Mouse (Mus musculus) embryonic facial prominence, embryonic 10.5 days (tissue): Measurements from ENCODE around the gene Pdss2. TPM values are rescaled to one million over a fixed set of nuclear protein-coding genes. Genes with fewer than 3 reads are reported as not detected.

ENCODE experiments used
- DNase-seq: peaks from one replicate; pipeline ENCODE4 v3.0.0-alpha.2; 2017; ENCODE audit warnings: low spot score
- H3K27ac ChIP-seq: fragments of 300-500 bp; sonication (generic); replicated peaks from 2 replicates; pipeline ENCODE4 v1.5.1; 2016; ENCODE audit warnings: mild to moderate bottlenecking
- H3K27me3 ChIP-seq: fragments of 300-500 bp; sonication (generic); replicated peaks from 2 replicates; pipeline ENCODE4 v1.6.1; 2016; ENCODE audit warnings: low read depth, mild to moderate bottlenecking; ENCODE audit not compliant: poor library complexity, severe bottlenecking
- H3K36me3 ChIP-seq: fragments of 300-500 bp; sonication (generic); replicated peaks from 2 replicates; pipeline ENCODE4 v1.6.1; 2016; ENCODE audit warnings: mild to moderate bottlenecking, moderate library complexity
- H3K4me1 ChIP-seq: fragments of 300-500 bp; sonication (generic); 2 replicates; pipeline ENCODE4 v1.6.1; 2016
- H3K4me3 ChIP-seq: fragments of 300-500 bp; sonication (generic); 2 replicates; pipeline ENCODE4 v1.5.1; 2016; ENCODE audit warnings: mild to moderate bottlenecking, moderate library complexity
- H3K9me3 ChIP-seq: fragments of 300-500 bp; sonication (generic); 2 replicates; pipeline ENCODE4 v1.6.1; 2016; ENCODE audit warnings: mild to moderate bottlenecking
- WGBS: fragments of 180-500 bp; shearing (Covaris S2); methylation state at CpG from one replicate; pipeline ENCODE4 v1.1.7; 2016; 5-methylcytosine and 5-hydroxymethylcytosine counted together
- polyA plus RNA-seq: library from polyadenylated mRNA; unstranded; fragments of >200 nt; fragmentation: Nextera tagmentation; extraction: Ambion mirVana; gene quantifications from 2 replicates; pipeline ENCODE4 v1.2.1, GENCODE M21; 2016

The Pdss2 gene
- polyA plus RNA-seq, 1 experiment from 2014 or later: 15.9 TPM

- no peak overlapping the region for H3K27ac ChIP-seq
- H3K36me3 ChIP-seq: no peaks in the 10 kb centered on the region
- no peak overlapping the region for H3K4me3 ChIP-seq
- no peaks in the 10 kb centered on the region for H3K9me3 ChIP-seq
- WGBS: 95% methylated on average over 6 of the region's 6 CpGs
- no peak for DNase-seq
- peaks cover 8% of the 10 kb centered on the region for H3K4me1 ChIP-seq
- no peaks in the 10 kb centered on the region for H3K27me3 ChIP-seq
Observed at GRCm38 (mm10) chr10:43468293-43468692, 247.0 kb downstream of the Pdss2 start.

- Histone ChIP-seq H3K27me3 (no peaks in the 10 kb centered on the region), H3K4me1 (peaks cover 17% of the 10 kb centered on the region), H3K9me3 (no peaks in the 10 kb centered on the region), H3K36me3 (no peaks in the 10 kb centered on the region), H3K27ac (no peak overlapping the region), H3K4me3 (no peak overlapping the region)
- DNase-seq: no peak
- 59% methylated on average over 4 of the region's 4 CpGs for WGBS
Observed at GRCm38 (mm10) chr10:43475376-43475775, 254.1 kb downstream of the Pdss2 start.

GRCm38 (mm10) chr10:43477459-43477858 lies 256.2 kb downstream of the Pdss2 start:
- H3K27me3 ChIP-seq: no peaks in the 10 kb centered on the region
- peak overlapping the region; percentile 86 for H3K4me3 ChIP-seq
- peaks cover 38% of the 10 kb centered on the region for H3K4me1 ChIP-seq
- H3K9me3 ChIP-seq: no peaks in the 10 kb centered on the region
- WGBS: 6% methylated on average over 9 of the region's 9 CpGs
- no peaks in the 10 kb centered on the region for H3K36me3 ChIP-seq
- DNase-seq: peak; percentile 22
- peak overlapping the region; percentile 100 for H3K27ac ChIP-seq

- DNase-seq: peak; percentile 85
- H3K4me1 ChIP-seq: peaks cover 44% of the 10 kb centered on the region
- H3K9me3 ChIP-seq: no peaks in the 10 kb centered on the region
- no peaks in the 10 kb centered on the region for H3K36me3 ChIP-seq
- under 1% methylated on average over 42 of the region's 42 CpGs for WGBS
- H3K27me3 ChIP-seq: no peaks in the 10 kb centered on the region
- peak overlapping the region; percentile 100 for H3K27ac ChIP-seq
- H3K4me3 ChIP-seq: peak overlapping the region; percentile 86
Observed at GRCm38 (mm10) chr10:43477865-43478681, 256.8 kb downstream of the Pdss2 start.

- H3K36me3 ChIP-seq: no peaks in the 10 kb centered on the region
- peak within 1 kb of the TSS; percentile 86 for H3K4me3 ChIP-seq
- peaks cover 51% of the 10 kb centered on the region for H3K4me1 ChIP-seq
- no peaks in the 10 kb centered on the region for H3K27me3 ChIP-seq
- peak; percentile 81 for DNase-seq
- peak within 1 kb of the TSS; percentile 100 for H3K27ac ChIP-seq
- WGBS: under 1% methylated on average over 101 of the region's 101 CpGs
- no peaks in the 10 kb centered on the region for H3K9me3 ChIP-seq
Observed at GRCm38 (mm10) chr10:43478751-43479435, 257.6 kb downstream of the Pdss2 start, which contains the start of gene Bend3. Bend3 (plus strand) TSS chr10:43478831.

- Histone ChIP-seq H3K27me3 (no peaks in the 10 kb centered on the region), H3K4me3 (peak overlapping the region; percentile 86), H3K27ac (peak overlapping the region; percentile 100), H3K9me3 (no peaks in the 10 kb centered on the region), H3K36me3 (no peaks in the 10 kb centered on the region), H3K4me1 (peaks cover 54% of the 10 kb centered on the region)
- under 1% methylated on average over 102 of the region's 103 CpGs for WGBS
- DNase-seq: peak; percentile 90
Observed at GRCm38 (mm10) chr10:43479436-43480157, 258.3 kb downstream of the Pdss2 start.

GRCm38 (mm10) chr10:43480227-43480849 lies 259.1 kb downstream of the Pdss2 start:
- peak overlapping the region; percentile 86 for H3K4me3 ChIP-seq
- 3% methylated on average over 13 of the region's 13 CpGs for WGBS
- H3K9me3 ChIP-seq: no peaks in the 10 kb centered on the region
- no peaks in the 10 kb centered on the region for H3K36me3 ChIP-seq
- DNase-seq: no peak
- no peaks in the 10 kb centered on the region for H3K27me3 ChIP-seq
- H3K4me1 ChIP-seq: peaks cover 54% of the 10 kb centered on the region
- peak overlapping the region; percentile 100 for H3K27ac ChIP-seq

GRCm38 (mm10) chr10:43481179-43481578 lies 259.9 kb downstream of the Pdss2 start:
- Histone ChIP-seq H3K9me3 (no peaks in the 10 kb centered on the region), H3K4me1 (peaks cover 54% of the 10 kb centered on the region), H3K27ac (no peak overlapping the region), H3K4me3 (peak overlapping the region; percentile 86), H3K36me3 (peaks cover 7% of the 10 kb centered on the region), H3K27me3 (no peaks in the 10 kb centered on the region)
- DNase-seq: no peak
- 30% methylated on average over 4 of the region's 4 CpGs for WGBS

- H3K4me1 ChIP-seq: peaks cover 50% of the 10 kb centered on the region
- H3K4me3 ChIP-seq: no peak overlapping the region
- H3K9me3 ChIP-seq: no peaks in the 10 kb centered on the region
- H3K27ac ChIP-seq: no peak overlapping the region
- WGBS: 93% methylated on average over 5 of the region's 5 CpGs
- H3K27me3 ChIP-seq: no peaks in the 10 kb centered on the region
- H3K36me3 ChIP-seq: peaks cover 14% of the 10 kb centered on the region
- no peak for DNase-seq
Observed at GRCm38 (mm10) chr10:43482021-43482420, 260.7 kb downstream of the Pdss2 start.

- 36% methylated on average over 9 of the region's 9 CpGs for WGBS
- Histone ChIP-seq H3K36me3 (peaks cover 14% of the 10 kb centered on the region), H3K9me3 (no peaks in the 10 kb centered on the region), H3K4me1 (peaks cover 54% of the 10 kb centered on the region), H3K27me3 (no peaks in the 10 kb centered on the region), H3K4me3 (peak overlapping the region; percentile 32), H3K27ac (peak overlapping the region; percentile 71)
- DNase-seq: peak; percentile 46
Observed at GRCm38 (mm10) chr10:43483426-43483995, 262.2 kb downstream of the Pdss2 start.

- Histone ChIP-seq H3K9me3 (no peaks in the 10 kb centered on the region), H3K4me1 (peaks cover 70% of the 10 kb centered on the region), H3K27ac (no peak overlapping the region), H3K27me3 (no peaks in the 10 kb centered on the region), H3K36me3 (peaks cover 14% of the 10 kb centered on the region), H3K4me3 (no peak overlapping the region)
- no peak for DNase-seq
- WGBS: 86% methylated on average over 6 of the region's 6 CpGs
Observed at GRCm38 (mm10) chr10:43485751-43486268, 264.5 kb downstream of the Pdss2 start.
